Mouse (Mus musculus): ENCODE results near the gene Rictor.

GRCm38 (mm10) chr15:6705351-6705901 lies 2.8 kb upstream of the Rictor start:
- TF ChIP-seq GATA1 (IDR thresholded peaks at IDR 0.05; ENCODE audit: borderline replicate concordance, low read length) (no peak), FLI1 (IDR thresholded peaks at IDR 0.05; ENCODE audit: low read length) (no peak)
